Mouse (Mus musculus) bone marrow, adult 2 months (tissue): ENCODE measurements at regions not wholly inside any gene's neighbourhood (a gene's known extent, or its start where the extent isn't known, plus 50 kb on each side); places are given as distances from the start of the nearest gene placed in this dataset.

Experiments
- CTCF ChIP-seq: fragments of 200-500 bp; IDR thresholded peaks from 2 replicates; pipeline ENCODE4 v1.5.1; 2011; ENCODE audit warnings: low read length, control low read depth; ENCODE audit not compliant: control insufficient read depth, insufficient read depth
- POLR2A ChIP-seq: fragments of 200-500 bp; IDR thresholded peaks from 2 replicates; pipeline ENCODE4 v1.6.1; 2011; ENCODE audit warnings: low read depth, mild to moderate bottlenecking, control low read depth, low read length, borderline replicate concordance; ENCODE audit not compliant: control insufficient read depth

DNA sequence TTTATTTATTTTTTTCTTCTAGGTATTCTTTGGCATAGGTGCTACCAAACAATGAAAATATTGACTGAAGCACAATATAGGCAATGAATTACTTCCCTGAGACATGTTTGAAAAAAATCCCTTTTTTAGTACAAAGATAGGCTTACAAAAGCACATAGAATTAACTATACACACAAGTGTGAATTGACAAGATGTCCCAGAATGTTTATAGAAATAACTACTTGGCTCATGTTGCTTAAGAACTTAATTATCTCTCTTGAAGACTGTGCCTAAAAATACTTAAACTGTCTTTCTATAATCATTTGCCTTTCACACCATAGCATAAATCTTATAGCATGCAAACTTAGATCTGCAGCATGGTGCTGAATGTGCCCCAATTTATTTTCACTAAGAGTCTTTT, 96.3 kb upstream of the Abcb5 start:
- TF ChIP-seq POLR2A = no peak
- no peak for TF ChIP-seq CTCF
